Mouse (Mus musculus) lung, embryonic 16.5 days (tissue): ENCODE data around the gene Gm1043. TPM values are rescaled to one million over a fixed set of nuclear protein-coding genes. Genes with fewer than 3 reads are reported as not detected.

Experiments used
- ATAC-seq: fragments of 200-750 bp; cut with Nextera tagmentation; 2 replicates; pipeline ENCODE4 v1.8.0; 2017; ENCODE audit warnings: low read depth, mild to moderate bottlenecking, moderate library complexity
- H3K27ac ChIP-seq: fragments of 300-500 bp; sonication (generic); 2 replicates; pipeline ENCODE4 v1.5.1; 2014; ENCODE audit warnings: mild to moderate bottlenecking, control low read depth, low read length
- H3K27me3 ChIP-seq: fragments of 300-500 bp; sonication (generic); 2 replicates; pipeline ENCODE4 v1.6.1; 2014; ENCODE audit warnings: low read depth, low read length, mixed read lengths; ENCODE audit not compliant: control insufficient read depth, insufficient read depth
- H3K36me3 ChIP-seq: fragments of 300-500 bp; sonication (generic); 2 replicates; pipeline ENCODE4 v1.6.1; 2014; ENCODE audit warnings: low read length; ENCODE audit not compliant: control insufficient read depth, insufficient read depth
- H3K4me1 ChIP-seq: fragments of 300-500 bp; sonication (generic); replicated peaks from 2 replicates; pipeline ENCODE4 v1.6.1; 2014; ENCODE audit warnings: low read length, mixed read lengths; ENCODE audit not compliant: control insufficient read depth, insufficient read depth
- H3K4me2 ChIP-seq: fragments of 300-500 bp; sonication (generic); 2 replicates; pipeline ENCODE4 v1.6.1; 2014; ENCODE audit warnings: low read depth, low read length, control low read depth
- H3K4me3 ChIP-seq: fragments of 300-500 bp; sonication (generic); 2 replicates; pipeline ENCODE4 v1.5.1; 2014; ENCODE audit warnings: mild to moderate bottlenecking, low read length, control low read depth
- H3K9ac ChIP-seq: fragments of 300-500 bp; sonication (generic); 2 replicates; pipeline ENCODE4 v1.6.1; 2014; ENCODE audit warnings: low read length, control low read depth
- H3K9me3 ChIP-seq: fragments of 300-500 bp; sonication (generic); 2 replicates; pipeline ENCODE4 v1.6.1; 2016; ENCODE audit warnings: low read length; ENCODE audit not compliant: control insufficient read depth
- WGBS: fragments of 180-500 bp; shearing (Covaris S2); extraction: QIAGEN DNeasy Blood & Tissue Kit; methylation state at CpG from one replicate; pipeline ENCODE4 v1.1.7; 2014; 5-methylcytosine and 5-hydroxymethylcytosine counted together
- polyA plus RNA-seq: library from polyadenylated mRNA; unstranded; fragments of >200 nt; fragmentation: Nextera tagmentation; extraction: Ambion mirVana; gene quantifications from 2 replicates; pipeline ENCODE4 v1.2.1, GENCODE M21; 2015

The Gm1043 gene
- polyA plus RNA-seq, 1 experiment from 2014 or later = not detected

DNA sequence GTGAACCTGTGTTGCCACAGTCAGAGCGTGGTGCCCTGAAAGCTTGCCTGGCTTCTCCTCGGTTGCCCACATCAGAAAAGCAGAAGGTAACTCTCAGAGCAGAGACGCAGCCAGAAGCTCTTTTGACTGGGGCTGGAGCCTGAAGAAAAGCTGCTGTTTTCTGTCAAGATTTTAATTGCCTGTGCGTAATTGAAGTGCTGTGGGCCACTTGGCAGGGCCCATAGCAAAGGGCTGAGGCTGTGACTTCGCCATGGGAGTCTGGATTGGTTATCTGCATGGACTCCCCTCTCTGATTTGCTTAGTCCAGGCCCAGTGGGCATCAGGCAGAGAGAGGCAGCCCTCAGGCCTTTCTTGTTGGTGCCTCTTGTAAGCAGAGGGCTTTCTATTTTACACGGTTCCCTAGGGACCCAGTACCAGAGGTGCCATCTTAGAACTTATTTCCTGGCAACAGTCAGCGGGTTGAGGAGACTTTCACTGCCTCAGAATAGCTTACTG lies 36.1 kb downstream of the Gm1043 start:
- Histone ChIP-seq H3K36me3 (no peaks in the 10 kb centered on the region), H3K27me3 (no peaks in the 10 kb centered on the region), H3K9me3 (no peaks in the 10 kb centered on the region), H3K4me1 (no peaks in the 10 kb centered on the region), H3K9ac (no peak overlapping the region), H3K4me2 (no peak overlapping the region), H3K27ac (no peak overlapping the region), H3K4me3 (no peak overlapping the region)
- ATAC-seq = no peak
- WGBS = 71% methylated on average over 7 of the region's 7 CpGs

- H3K4me2 ChIP-seq = no peak overlapping the region
- no peaks in the 10 kb centered on the region for H3K27me3 ChIP-seq
- WGBS = 51% methylated on average over 4 of the region's 4 CpGs
- no peak overlapping the region for H3K9ac ChIP-seq
- no peaks in the 10 kb centered on the region for H3K4me1 ChIP-seq
- H3K36me3 ChIP-seq = no peaks in the 10 kb centered on the region
- H3K4me3 ChIP-seq = no peak overlapping the region
- ATAC-seq = no peak
- no peaks in the 10 kb centered on the region for H3K9me3 ChIP-seq
- no peak overlapping the region for H3K27ac ChIP-seq
Observed at GRCm38 (mm10) chr5:37131841-37132240, 46.7 kb downstream of the Gm1043 start.

- H3K4me1 ChIP-seq = no peaks in the 10 kb centered on the region
- no peaks in the 10 kb centered on the region for H3K27me3 ChIP-seq
- no peak overlapping the region for H3K9ac ChIP-seq
- ATAC-seq = no peak
- no peaks in the 10 kb centered on the region for H3K36me3 ChIP-seq
- WGBS = 67% methylated on average over 8 of the region's 8 CpGs
- H3K4me3 ChIP-seq = no peak overlapping the region
- H3K9me3 ChIP-seq = no peaks in the 10 kb centered on the region
- H3K27ac ChIP-seq = no peak overlapping the region
- H3K4me2 ChIP-seq = no peak overlapping the region
Observed at GRCm38 (mm10) chr5:37141745-37142144, 56.6 kb downstream of the Gm1043 start.

DNA sequence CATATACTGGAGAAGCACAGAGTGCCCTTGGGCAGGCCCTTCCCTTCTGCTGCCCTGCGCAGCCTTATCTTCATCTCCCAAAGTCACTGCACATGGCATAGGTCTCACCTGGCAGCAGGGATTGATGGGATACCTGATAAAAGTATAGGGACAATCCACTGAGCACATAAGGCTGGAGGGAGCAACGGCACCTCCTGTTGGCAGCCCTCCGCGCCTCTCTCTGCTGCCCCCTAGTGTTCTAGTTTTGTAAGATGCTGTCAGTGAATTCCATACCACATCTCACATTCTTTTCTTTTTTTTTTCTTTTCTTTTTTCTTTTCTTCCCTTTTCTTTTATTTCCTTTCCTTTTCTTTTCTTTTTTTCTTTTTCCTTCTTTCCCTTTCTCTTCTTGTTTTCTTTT lies 62.4 kb downstream of the Gm1043 start:
- WGBS = 19% methylated on average over 4 of the region's 4 CpGs
- H3K4me3 ChIP-seq = no peak overlapping the region
- no peaks in the 10 kb centered on the region for H3K36me3 ChIP-seq
- no peak for ATAC-seq
- H3K4me2 ChIP-seq = no peak overlapping the region
- no peaks in the 10 kb centered on the region for H3K4me1 ChIP-seq
- no peaks in the 10 kb centered on the region for H3K27me3 ChIP-seq
- H3K9ac ChIP-seq = no peak overlapping the region
- H3K9me3 ChIP-seq = no peaks in the 10 kb centered on the region
- no peak overlapping the region for H3K27ac ChIP-seq

DNA sequence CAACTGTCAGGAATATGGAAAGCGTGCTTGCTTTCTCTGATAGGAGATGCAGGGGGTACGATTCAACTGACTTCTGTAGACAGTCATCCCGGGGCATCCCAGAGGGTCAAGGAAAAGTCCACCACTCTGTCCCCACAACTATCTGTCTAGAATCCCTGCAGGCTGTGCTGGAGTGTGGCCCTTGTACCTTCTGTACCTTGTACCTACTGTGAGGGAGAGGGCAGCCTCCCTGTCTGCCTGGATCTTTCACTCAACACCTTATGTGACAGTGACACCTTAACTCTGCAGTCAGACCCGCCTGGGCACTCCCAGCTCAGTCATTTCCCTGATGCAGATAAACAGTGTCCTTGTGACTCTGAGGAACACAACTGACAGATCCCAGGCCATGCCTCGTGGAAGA lies 65.5 kb downstream of the Gm1043 start:
- no peak overlapping the region for H3K4me2 ChIP-seq
- no peak overlapping the region for H3K27ac ChIP-seq
- no peaks in the 10 kb centered on the region for H3K9me3 ChIP-seq
- no peaks in the 10 kb centered on the region for H3K4me1 ChIP-seq
- ATAC-seq = no peak
- no peak overlapping the region for H3K9ac ChIP-seq
- 50% methylated on average over 5 of the region's 5 CpGs for WGBS
- no peaks in the 10 kb centered on the region for H3K27me3 ChIP-seq
- H3K36me3 ChIP-seq = no peaks in the 10 kb centered on the region
- H3K4me3 ChIP-seq = no peak overlapping the region

- 72% methylated on average over 7 of the region's 7 CpGs for WGBS
- Histone ChIP-seq H3K36me3 (no peaks in the 10 kb centered on the region), H3K9me3 (no peaks in the 10 kb centered on the region), H3K27ac (no peak overlapping the region), H3K9ac (no peak overlapping the region), H3K4me1 (no peaks in the 10 kb centered on the region), H3K27me3 (no peaks in the 10 kb centered on the region; the same call in 1 of the 2 replicates), H3K4me2 (no peak overlapping the region), H3K4me3 (no peak overlapping the region)
- no peak for ATAC-seq
Observed at GRCm38 (mm10) chr5:37154472-37154871, 69.3 kb downstream of the Gm1043 start.

- ATAC-seq = no peak
- H3K4me3 ChIP-seq = no peak overlapping the region
Observed at GRCm38 (mm10) chr5:37158408-37158807, 73.2 kb downstream of the Gm1043 start.

DNA sequence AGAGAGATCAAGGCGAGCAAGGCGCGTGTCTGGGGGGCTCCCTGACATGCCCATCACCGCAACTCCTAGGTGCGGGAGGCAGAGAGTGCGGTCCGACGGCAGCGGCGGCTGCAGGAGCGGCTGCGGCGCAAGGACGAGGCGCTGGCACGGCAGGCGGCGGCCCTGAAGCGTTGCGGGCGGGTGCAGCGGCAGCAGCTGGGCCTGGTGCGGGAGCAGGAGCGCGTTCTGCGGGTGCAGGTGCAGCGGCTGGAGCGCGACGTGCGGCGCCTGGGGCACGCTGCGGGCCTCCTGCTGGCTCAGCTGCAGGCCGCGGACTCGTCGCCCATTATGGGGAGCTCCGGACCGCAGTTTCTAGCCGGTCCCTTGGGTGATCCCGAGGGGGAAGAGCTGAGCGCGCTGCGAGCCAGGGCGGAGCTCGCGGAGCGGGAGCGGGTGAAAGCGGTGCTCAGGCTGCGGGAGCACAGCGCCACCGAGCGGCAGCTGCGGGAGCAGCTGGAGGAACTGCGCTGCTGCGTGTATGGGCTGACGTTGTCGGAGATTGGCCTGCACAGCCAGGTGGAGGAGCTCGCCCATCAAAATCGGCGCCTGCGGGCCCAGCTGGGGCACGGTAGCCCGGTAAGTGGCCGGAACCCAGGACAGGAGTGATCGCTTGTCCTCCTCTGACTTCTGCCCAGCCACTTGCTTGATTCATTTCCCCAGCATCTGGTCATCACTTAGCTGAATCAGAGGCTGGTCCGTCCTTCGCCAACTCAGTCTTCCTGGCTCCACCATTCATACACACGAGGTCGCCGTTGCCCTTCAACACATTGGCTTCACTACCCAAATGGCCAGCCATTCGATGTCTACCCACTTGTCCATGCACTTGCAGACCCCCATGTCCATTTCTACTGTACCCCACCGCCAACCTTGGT lies 78.0 kb downstream of the Gm1043 start:
- Histone ChIP-seq H3K9me3 (no peaks in the 10 kb centered on the region), H3K36me3 (no peaks in the 10 kb centered on the region), H3K4me3 (peak overlapping the region; percentile 21), H3K27me3 (peaks cover 48% of the 10 kb centered on the region), H3K4me1 (0 out of 2 replicates have a peak, but pooled peaks cover 2% of the 10 kb centered on the region), H3K4me2 (peak overlapping the region; percentile 29; the same call in 1 of the 2 replicates), H3K27ac (no peak overlapping the region), H3K9ac (no peak overlapping the region)
- WGBS = 6% methylated on average over 67 of the region's 75 CpGs
- ATAC-seq = no peak

More at GRCm38 (mm10) chr5:37158408-37158807, 73.2 kb downstream of the Gm1043 start:
- Histone ChIP-seq H3K4me1 (0 out of 2 replicates have a peak, but pooled peaks cover 2% of the 10 kb centered on the region), H3K27ac (no peak overlapping the region), H3K27me3 (peaks cover 28% of the 10 kb centered on the region), H3K36me3 (no peaks in the 10 kb centered on the region), H3K4me2 (no peak overlapping the region), H3K9me3 (no peaks in the 10 kb centered on the region), H3K9ac (no peak overlapping the region)
- WGBS = 67% methylated on average over 7 of the region's 7 CpGs

- Histone ChIP-seq H3K9ac (no peak overlapping the region), H3K9me3 (peaks cover 4% of the 10 kb centered on the region; the same call in 1 of the 2 replicates), H3K4me2 (no peak overlapping the region), H3K36me3 (no peaks in the 10 kb centered on the region), H3K27me3 (no peaks in the 10 kb centered on the region), H3K4me1 (no peaks in the 10 kb centered on the region), H3K4me3 (no peak overlapping the region), H3K27ac (no peak overlapping the region)
- no peak for ATAC-seq
- WGBS = 31% methylated on average over 4 of the region's 4 CpGs
Observed at GRCm38 (mm10) chr5:37176466-37176865, 91.3 kb downstream of the Gm1043 start.
